Mouse (Mus musculus) right cerebral cortex, postnatal 14 days (tissue): ENCODE results near the gene Notch2.
A peak's percentile ranks its signal among the peaks of the same experiment; 100 is the strongest.

Source experiments
- DNase-seq: peaks from one replicate; pipeline ENCODE4 v3.0.0; 2022

Notch2 gene

GRCm38 (mm10) chr3:98054334-98055007 is 41.1 kb downstream of the Notch2 start:
- DNase-seq = no peak

- no peak for DNase-seq
Observed at GRCm38 (mm10) chr3:98055008-98055345, 41.6 kb downstream of the Notch2 start.

GRCm38 (mm10) chr3:98055808-98056728 is 42.7 kb downstream of the Notch2 start:
- DNase-seq = no peak

- no peak for DNase-seq
Observed at GRCm38 (mm10) chr3:98056956-98057365, 43.6 kb downstream of the Notch2 start.

GRCm38 (mm10) chr3:98059076-98059475 is 45.7 kb downstream of the Notch2 start:
- DNase-seq = no peak

- DNase-seq = no peak
Observed at GRCm38 (mm10) chr3:98060981-98061660, 47.8 kb downstream of the Notch2 start.

GRCm38 (mm10) chr3:98061661-98062330 is 48.5 kb downstream of the Notch2 start:
- no peak for DNase-seq

GRCm38 (mm10) chr3:98062591-98063185 is 49.4 kb downstream of the Notch2 start:
- no peak for DNase-seq

- peak; percentile 25 for DNase-seq
Observed at GRCm38 (mm10) chr3:98063186-98063771, 50.0 kb downstream of the Notch2 start.

- no peak for DNase-seq
Observed at GRCm38 (mm10) chr3:98063833-98064232, 50.5 kb downstream of the Notch2 start.

GRCm38 (mm10) chr3:98065004-98065403 is 51.7 kb downstream of the Notch2 start:
- DNase-seq = no peak

- DNase-seq = no peak
Observed at GRCm38 (mm10) chr3:98066434-98066833, 53.1 kb downstream of the Notch2 start.

GRCm38 (mm10) chr3:98067413-98067812 is 54.1 kb downstream of the Notch2 start:
- peak; percentile 45 for DNase-seq

GRCm38 (mm10) chr3:98067852-98068491 is 54.6 kb downstream of the Notch2 start:
- no peak for DNase-seq

- no peak for DNase-seq
Observed at GRCm38 (mm10) chr3:98069161-98069560, 55.8 kb downstream of the Notch2 start.

- DNase-seq = no peak
Observed at GRCm38 (mm10) chr3:98069856-98070255, 56.5 kb downstream of the Notch2 start.

- no peak for DNase-seq
Observed at GRCm38 (mm10) chr3:98072570-98072969, 59.2 kb downstream of the Notch2 start.

GRCm38 (mm10) chr3:98073545-98073944 is 60.2 kb downstream of the Notch2 start:
- no peak for DNase-seq

- DNase-seq = no peak
Observed at GRCm38 (mm10) chr3:98074622-98075231, 61.4 kb downstream of the Notch2 start.

- no peak for DNase-seq
Observed at GRCm38 (mm10) chr3:98077866-98078265, 64.5 kb downstream of the Notch2 start.

GRCm38 (mm10) chr3:98078816-98079215 is 65.5 kb downstream of the Notch2 start:
- DNase-seq = no peak
